Mouse (Mus musculus): ENCODE results near the gene Tmem117.

- TF ChIP-seq GATA1 (IDR thresholded peaks at IDR 0.05; ENCODE audit: low read length) (no peak), TAL1 (IDR thresholded peaks at IDR 0.05; ENCODE audit: low read length) (no peak)
Observed at GRCm38 (mm10) chr15:94904672-94905407, 275.8 kb downstream of the Tmem117 start.

All from erythroblast, embryonic 14.5 days (primary cell).